Mouse (Mus musculus): ENCODE data around the gene Hcn1. TPM values are rescaled to one million over a fixed set of nuclear protein-coding genes. Genes with fewer than 3 reads are reported as not detected.

The Hcn1 gene
- not detected in 2 replicates for total RNA-seq (2014; fragmentation: Nextera tagmentation)
- not detected in 2 replicates for total RNA-seq (2017)

DNA sequence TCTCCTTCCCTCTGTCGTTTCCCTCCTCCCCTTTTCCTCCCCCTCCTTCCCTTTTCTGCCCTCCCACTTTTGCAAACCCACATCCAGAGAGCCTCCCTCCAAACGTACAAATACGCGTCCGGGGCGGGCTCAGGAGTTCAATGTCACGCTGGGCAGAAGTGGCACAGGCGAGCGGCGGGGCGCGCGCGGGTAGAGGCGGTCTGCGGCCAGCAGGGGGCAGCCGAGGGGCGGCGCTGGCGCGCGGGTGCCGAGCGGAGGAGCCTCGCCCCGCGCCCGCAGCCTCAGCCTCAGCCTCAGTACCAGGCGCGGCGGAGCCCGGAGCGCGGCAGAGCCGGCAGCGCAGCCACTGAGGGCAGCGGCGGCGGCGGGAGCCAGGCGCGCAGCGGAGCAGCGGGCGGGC is at the start of gene Hcn1:
Gene Hcn1 (plus strand): TSS at position 140 of the 400 bp plus-strand sequence.
- peak; percentile 93 for ATAC-seq (replicated peaks; ENCODE audit: poor library complexity, severe bottlenecking)

DNA sequence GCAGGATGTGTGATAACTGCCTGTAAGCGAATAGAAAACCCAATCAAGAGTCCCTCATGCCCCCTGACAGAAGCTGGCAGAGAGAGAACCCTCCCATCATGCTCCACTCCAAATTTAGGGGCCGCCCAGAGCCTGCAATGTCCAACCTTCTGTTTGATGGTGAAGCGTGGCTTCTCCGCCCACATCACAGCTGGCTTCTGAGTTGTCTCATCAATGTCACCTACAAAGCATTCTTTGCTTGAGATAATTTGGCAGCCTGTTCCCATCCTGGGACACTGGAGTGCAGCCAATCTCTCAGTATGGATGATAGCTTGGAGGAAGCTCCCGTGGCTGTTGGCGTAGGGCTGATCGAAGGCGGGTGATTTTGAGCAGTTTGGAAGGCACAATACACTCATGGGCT is 34.9 kb upstream of the Hcn1 start:
- no peak for ATAC-seq (replicated peaks; ENCODE audit: poor library complexity, severe bottlenecking)

DNA sequence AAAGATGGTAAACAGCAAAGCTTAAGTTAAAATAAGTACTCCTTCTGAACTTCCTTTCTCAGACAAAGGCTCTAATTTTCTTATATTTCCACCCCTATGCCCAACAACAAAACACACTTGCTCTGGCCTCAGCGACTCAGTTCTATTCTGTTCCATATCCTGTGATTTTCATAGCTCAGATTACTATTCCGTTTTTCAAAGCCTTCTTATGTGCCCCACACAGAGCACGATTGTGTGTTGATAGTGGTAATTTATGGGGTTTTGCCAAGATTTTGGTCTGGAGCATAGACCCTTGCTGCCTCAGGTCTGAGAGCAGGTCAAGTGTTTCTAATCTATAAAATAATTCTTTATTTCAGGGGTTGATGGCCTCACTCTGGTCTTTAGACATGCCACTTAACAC is 30.4 kb upstream of the Hcn1 start:
- ATAC-seq (replicated peaks; ENCODE audit: poor library complexity, severe bottlenecking), result no peak

DNA sequence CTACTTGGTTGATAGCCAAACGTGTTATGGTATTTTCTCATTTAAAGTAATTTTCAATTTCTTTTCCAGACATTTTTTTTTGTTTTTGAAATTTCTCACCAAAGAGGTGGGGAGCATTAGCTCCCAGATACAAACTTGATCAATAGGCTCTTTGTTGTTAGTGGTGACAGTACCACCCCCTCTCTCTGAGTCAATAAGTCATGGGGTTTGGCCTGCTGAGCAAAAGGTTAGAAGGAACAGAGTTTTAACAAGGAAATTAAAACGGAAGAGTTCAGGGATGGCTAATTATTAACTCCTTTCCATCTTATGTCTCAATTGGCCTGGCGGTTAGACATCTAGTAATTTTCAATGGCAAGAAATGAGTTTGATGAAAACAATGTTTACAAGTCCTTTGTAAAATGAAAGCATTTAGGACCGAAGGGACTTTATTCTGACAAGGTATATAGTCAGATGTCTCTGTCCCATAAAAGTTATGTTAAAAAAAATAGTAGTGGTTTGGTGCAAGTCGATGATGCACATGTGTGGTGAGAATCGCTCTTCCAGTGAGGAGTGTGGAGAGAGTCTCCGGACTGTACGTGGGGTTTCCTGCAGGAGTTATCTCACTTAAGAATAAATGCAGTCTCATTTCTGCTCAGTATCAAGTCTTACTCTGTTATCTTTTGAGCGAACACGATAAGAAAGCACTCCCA is 7.5 kb upstream of the Hcn1 start:
- ATAC-seq (replicated peaks; ENCODE audit: poor library complexity, severe bottlenecking), result no peak

DNA sequence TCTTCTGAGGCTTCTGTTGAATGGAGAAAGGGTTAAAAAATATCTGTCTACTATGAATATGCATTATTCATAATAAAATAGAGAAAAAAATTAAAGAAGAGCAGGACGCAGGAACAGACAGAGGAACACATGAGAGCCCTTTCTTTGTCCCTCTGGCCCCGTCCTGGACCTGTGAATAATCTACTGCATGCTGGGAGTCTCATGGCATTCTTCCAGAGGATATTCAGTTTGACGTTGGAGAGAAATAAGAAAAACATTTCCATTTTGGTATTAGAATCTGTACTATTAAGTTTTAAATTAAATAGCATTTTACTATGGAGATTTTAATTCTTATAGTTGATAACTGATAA is 7.0 kb upstream of the Hcn1 start:
- no peak for ATAC-seq (replicated peaks; ENCODE audit: poor library complexity, severe bottlenecking)

DNA sequence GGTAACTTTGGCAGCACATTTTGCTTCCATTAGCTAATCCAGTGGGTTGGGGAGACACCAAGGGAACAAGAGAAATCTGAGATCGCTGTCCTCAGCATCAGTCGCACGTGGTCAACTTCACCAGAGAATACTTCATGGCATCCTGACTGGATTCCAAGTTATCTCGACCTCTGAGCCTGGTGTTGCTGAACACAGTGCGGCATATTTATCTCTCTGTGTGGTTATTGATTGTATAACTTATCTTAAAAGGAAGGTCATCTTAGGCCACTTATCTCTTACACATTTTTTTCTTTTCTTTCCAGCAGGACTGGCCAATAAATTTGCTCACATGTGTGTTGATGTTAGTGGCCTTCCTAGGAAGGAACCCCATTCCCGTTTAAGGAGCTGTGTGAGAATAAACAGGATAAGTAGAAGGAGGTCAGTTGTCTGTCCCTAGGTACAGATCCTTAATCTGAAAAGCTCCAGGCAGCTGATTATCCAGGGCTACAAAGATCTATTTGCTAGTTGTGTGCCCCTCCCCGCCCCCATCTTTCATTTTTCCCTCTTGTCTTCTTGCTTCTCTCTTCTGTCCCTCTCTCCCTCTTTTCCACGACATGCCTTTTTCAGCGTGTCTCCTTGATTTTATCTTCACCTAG is 672 bp upstream of the Hcn1 start:
- no peak for ATAC-seq (replicated peaks; ENCODE audit: poor library complexity, severe bottlenecking)

DNA sequence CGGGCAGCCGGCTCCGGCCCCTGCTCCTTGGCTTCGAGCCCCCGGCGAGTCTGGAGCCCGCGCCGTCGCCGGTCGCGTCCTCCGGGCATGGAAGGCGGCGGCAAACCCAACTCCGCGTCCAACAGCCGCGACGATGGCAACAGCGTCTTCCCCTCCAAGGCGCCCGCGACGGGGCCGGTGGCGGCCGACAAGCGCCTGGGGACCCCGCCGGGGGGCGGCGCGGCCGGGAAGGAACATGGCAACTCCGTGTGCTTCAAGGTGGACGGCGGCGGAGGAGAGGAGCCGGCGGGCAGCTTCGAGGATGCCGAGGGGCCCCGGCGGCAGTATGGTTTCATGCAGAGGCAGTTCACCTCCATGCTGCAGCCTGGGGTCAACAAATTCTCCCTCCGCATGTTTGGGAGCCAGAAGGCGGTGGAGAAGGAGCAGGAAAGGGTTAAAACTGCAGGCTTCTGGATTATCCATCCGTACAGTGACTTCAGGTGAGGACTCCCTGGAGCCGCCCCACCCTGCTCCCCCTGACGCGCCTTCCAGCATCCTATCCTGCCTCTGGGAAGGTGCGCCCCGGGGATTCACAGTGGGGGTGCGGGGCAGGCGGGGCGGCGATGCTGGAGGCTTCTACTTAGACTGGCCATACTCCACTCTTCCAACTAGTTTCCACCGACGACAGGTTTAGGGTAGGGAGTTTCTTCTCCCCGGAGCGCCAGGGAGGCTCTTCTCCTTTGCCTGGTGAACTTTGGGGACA is 668 bp downstream of the Hcn1 start:
- ATAC-seq (replicated peaks; ENCODE audit: poor library complexity, severe bottlenecking), result 0 out of 2 replicates have a peak, but pooled peaks have one; percentile 4

DNA sequence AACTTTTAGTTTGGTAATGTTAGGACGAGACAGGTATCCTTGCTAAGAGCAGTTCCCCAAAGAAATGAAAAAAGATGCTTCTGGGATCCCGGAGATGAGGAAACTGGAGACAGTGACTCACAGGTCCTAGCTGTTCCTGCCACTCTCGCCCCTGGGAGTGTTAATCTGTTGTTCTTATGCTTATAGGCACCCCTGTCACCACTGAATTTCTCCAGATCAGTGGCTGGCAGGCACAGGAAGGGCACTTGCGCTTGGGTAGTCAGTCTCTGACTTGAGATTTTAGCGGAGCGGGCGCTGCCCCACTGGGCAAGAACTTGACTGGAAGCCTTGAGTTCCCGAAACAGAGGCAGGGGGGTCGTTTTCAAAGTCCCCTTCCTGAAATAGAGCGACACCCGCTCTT is 1.3 kb downstream of the Hcn1 start:
- ATAC-seq (replicated peaks; ENCODE audit: poor library complexity, severe bottlenecking), result no peak

DNA sequence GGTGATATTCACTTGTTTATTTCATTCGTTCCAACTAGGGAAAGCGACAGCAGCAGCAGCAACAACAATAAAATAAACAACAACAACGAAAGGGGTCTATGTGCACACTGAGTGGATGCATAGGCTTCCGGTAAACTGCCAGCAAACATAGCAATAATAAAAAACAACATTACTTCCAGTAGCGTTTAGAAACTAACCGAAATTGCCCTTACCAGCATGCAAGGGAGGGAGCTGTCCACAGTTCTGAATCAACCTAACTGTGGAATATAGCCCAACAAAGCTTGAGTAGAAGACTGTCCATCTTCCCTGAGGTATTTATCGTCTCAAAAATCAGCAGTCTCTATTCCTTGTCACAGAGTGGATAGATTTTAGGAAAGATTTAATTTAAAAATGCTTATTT is 2.0 kb downstream of the Hcn1 start:
- peak; percentile 51 for ATAC-seq (replicated peaks; ENCODE audit: poor library complexity, severe bottlenecking)

DNA sequence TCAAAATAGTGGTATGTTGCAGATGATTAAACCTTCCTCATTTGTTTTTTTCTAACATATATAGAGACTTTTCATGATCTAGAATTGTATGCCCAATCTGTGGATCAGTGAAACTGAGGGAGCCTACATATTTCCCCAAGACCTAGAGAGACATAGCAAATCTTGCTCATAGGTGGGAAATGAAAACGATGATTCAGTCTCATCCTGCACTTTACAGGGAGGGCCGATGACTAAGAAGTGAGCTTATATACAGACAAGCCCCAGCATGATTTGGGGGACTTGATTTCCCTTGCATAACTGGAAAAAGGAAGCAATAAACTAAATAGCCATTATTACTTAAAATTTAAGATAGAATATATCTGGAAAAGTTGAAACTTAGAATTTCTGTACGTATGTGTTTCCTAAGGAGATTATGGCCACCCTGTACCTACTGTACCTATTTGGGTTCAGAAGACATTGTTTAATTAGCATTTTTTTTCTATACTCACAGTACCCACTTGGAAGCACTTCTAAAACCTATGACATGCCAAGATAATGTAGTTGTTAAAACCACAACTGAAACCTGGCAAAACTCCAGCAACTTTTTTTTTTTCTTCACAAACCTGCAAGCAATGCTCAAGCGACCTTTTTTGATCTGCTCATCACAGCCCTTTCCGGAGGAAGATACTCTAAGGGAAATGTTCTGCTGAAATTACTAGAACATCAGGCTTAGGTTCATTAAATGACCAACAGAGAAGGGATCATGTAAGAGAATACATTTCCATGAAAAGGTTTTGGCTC is 3.0 kb downstream of the Hcn1 start:
- ATAC-seq (replicated peaks; ENCODE audit: poor library complexity, severe bottlenecking), result no peak

DNA sequence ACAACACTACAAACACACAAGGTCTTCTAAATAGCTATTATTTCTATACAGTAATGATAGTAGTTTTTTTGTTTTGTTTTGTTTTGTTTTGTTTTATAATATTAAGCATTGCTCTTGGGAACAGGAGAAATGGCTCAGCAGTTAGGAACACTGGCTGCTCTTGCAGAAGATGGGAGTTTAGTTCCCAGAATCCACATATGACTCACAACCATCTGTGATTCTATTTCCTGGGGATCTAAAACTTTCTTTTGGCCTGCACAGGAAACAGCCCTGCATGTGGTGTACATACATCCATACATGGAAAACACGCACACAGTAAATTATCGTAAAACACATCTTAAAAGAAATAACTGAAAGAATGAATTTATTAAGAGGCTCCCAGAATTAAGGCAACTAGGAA is 9.8 kb downstream of the Hcn1 start:
- ATAC-seq (replicated peaks; ENCODE audit: poor library complexity, severe bottlenecking), result no peak

DNA sequence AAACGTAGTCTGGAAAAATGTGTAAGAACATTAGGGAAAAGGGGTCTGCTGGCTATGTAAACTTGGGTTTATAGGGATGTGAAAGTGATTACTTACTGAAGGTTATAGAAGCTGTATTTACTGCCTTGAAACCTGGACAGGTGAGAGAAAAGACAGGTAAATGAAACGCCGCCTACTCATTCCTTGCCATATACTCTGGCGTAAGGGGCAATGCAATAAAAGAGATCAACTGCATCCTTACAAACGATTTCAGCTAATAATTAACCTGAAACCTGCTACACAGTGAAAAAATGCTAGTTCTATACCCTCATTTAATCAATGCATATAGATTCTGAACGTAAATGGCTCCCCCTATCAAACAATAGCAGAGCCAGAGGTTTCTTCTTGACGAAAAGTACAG is 17.4 kb downstream of the Hcn1 start:
- no peak for ATAC-seq (replicated peaks; ENCODE audit: poor library complexity, severe bottlenecking)

DNA sequence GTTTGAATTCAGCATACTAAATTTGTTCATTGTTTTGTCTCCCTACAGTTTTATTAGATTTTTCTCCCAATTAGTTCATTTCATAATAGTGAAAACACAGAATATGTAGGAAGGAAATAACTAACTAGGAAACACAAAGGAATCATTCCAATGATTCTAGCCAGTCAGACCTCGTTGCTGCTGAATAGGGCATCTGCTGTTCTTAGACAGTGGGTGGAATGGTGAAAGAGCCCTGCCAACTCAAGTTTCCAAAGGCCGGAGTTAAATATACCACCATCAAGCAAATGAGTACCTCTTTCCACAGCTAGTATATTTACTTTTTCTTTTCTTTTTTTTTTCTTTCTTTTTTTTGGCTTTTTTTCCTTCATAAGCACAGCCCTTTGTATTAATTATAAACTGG is 55.4 kb downstream of the Hcn1 start:
- ATAC-seq (replicated peaks; ENCODE audit: poor library complexity, severe bottlenecking), result no peak

DNA sequence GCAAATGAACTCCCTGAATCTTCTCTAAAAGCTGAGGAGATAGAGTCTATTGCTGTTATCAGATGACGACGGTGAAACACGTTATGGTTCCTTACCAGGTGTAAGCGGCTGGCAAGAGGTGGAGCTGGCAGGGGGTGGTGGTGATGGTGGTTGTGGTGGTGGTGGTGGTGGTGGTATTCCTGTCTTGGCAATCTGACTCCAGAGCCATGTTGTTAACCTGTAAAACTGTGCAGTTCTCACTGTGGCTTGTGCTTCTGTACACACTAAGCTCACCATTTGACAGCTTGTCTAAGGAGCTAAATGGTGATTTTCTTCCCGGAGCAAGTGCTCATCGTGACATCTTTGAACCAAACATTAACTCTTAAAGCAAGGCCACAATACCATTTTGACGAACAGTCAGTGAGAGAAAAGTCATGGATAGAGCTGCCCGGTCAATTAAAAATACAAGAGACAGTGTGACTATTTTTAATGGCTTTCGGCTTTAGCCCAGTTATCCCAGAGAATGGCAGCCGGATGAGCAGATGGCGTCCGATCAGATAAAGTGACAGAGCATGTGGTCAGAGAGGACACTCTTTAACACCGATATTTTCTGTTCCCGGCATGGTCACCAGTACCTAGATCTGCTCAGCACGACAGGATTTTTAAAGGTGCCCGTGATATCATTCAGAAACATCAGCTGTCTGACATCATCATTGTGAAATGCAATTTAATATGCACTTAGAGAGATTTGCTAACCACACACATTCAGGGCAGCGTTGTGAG is 56.5 kb downstream of the Hcn1 start:
- no peak for ATAC-seq (replicated peaks; ENCODE audit: poor library complexity, severe bottlenecking)

DNA sequence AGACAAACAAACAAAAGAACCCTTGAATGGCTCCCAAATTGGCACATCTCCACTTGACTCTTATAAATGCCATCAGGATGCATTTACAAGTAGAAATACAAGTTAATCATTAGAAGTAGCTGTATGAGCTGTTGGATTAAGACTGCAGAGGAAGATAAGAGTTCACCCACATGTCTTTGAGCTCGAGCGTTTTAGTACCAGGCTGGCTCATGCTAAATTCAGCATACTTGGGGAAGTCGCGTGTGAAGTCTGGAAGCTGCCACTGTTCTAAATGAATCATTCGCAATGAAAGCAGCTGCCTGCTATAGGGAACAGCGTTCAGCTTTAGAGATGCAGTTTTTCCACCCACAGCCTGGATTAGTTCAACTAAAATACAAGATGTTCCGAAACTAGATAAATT is 57.4 kb downstream of the Hcn1 start:
- ATAC-seq (replicated peaks; ENCODE audit: poor library complexity, severe bottlenecking), result no peak

DNA sequence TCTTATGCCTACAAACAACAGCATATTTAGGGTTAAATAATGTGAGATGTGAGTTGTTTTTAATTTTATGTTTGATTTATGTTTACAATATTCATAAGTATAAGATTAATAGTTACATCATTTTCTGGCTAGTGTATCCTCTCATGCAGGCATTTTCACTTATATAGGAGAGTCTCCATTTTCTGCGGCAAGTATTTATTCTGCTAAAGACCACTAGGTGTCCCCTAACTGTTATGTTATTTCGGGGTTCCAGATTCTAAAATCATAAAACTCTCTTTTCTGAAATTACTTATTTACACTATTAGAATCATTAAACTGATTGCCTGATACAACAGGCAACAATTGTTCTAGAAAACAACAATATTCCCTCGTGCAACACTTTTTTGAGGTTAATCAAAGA is 60.5 kb downstream of the Hcn1 start:
- ATAC-seq (replicated peaks; ENCODE audit: poor library complexity, severe bottlenecking), result no peak

DNA sequence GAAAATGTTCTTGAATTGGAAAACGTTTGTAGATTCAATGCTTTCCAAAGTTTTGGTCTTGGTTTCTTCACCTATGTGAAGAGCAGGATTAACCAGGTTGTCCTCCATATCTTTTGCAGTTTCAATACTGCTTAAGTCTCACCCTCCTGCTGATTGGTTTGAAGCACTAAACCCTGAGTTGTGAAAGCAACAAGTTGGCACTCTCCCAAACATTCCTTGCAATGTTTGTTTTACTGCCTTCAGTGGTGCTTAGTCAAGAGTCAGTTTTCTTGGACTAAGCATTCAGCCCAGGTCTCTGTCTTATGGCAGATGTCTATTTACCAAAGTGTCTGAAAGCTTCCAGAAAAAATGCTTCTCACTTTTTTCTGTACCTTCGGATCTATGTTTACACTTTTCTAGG is 67.2 kb downstream of the Hcn1 start:
- ATAC-seq (replicated peaks; ENCODE audit: poor library complexity, severe bottlenecking), result no peak

DNA sequence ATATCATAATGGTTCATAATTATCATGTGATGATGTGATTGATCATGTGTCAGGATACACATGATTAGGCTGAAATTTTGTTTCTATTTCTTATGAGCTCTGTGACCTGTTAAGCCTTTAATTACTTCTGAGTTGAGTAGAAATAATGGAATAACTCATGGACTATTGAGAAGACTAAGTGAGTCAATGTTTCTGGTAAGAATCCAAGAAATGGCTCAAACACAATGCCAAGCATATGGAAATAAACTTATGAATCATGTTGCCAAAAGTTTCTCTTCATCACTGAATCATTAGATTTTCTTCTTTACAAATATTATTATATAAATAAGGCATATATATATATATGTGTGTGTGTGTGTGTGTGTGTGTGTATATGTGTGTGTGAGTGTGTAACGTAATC is 69.7 kb downstream of the Hcn1 start:
- ATAC-seq (replicated peaks; ENCODE audit: poor library complexity, severe bottlenecking), result no peak

DNA sequence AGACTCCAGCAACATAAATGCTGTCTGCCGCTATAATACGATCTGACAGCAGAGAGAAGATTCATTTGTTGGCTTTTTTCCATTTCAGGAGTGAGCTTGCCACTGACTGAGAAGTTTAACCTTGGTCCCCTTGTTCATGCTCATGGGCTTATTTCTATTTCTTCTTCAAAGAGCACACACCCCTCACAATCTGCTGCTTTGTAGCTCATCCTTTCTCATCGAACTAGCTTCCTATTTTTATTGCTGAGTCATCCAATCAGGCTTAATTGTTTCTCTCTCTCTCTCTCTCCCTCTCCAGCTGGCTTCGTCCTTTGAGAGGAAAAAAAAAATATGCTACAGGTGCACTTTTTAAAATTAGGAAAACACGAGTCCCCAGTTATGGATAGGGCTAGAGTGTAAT is 74.3 kb downstream of the Hcn1 start:
- ATAC-seq (replicated peaks; ENCODE audit: poor library complexity, severe bottlenecking), result no peak

DNA sequence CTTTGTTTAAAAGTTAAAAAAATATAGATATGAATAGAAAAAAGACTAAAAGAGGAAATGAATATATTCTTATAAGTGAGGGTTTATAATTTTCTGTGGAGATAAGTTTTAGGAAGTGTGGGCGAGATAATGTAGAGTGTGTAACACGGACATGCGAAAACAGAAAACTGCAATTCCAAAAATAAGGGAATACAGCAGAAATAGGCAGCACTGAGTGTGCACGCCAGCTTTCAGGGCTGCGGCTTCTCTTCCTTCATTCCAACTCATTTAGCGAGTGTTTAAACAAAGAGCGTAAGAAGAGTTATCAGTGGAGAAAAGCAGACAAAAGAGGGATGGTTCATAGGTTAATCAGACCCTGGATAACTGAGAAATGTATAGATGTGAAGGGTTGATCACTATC is 85.5 kb downstream of the Hcn1 start:
- ATAC-seq (replicated peaks; ENCODE audit: poor library complexity, severe bottlenecking), result no peak

All from granulocyte monocyte progenitor cell, adult 5-6 weeks (primary cell).